Mouse (Mus musculus) ES-Bruce4 (cell line): ENCODE measurements at regions not wholly inside any gene's neighbourhood (a gene's known extent, or its start where the extent isn't known, plus 50 kb on each side); places are given as distances from the start of the nearest gene placed in this dataset.

Experiments
- CTCF ChIP-seq: IDR thresholded peaks from one replicate; pipeline ENCODE4 v1.8.1; 2011; ENCODE audit warnings: low read depth, low read length
- POLR2A ChIP-seq: IDR thresholded peaks from one replicate; pipeline ENCODE4 v1.8.1; 2011; ENCODE audit warnings: low read length; ENCODE audit not compliant: insufficient read depth

DNA sequence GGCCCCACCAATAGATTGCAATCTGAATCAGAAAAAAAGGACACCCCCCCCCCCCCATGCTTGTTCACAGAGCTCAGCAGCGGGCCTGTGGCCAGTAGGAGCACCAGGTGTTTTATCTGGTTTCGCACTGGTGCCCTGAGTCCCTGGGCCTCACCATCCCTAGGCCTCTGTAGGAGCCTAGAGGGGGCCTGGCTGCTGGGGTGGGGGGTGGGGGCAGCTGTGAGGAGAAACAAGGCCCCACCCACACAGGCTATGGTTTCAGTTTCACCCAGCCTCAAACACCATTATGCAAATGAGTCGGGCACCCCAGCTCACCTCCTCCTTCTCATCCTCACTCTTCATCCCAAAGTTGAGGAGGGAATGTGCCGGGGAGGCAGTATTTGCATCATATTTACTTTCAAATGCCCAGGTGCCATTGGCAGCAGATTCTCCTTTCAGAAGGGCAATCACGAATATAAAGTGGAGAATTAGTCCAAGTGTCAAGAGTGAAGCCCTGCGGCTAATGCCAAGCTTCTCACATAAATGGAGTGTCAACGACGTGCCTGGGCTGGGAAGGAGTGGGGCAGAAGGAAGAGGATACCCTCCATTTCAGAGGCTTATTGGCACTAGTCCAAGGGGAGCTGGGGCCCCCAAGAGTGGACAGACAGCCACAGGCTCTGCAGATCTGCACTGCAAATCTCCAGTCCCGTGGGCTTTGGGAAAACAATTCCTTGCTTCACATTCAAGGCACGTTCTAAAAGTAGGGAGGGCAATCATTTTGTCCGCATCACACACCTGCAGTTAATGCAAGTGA lies 187.7 kb upstream of the Spdye4c start:
- TF ChIP-seq CTCF (no peak), POLR2A (no peak)
